Mouse (Mus musculus): ENCODE measurements around the gene Gm10720. TPM values are rescaled to one million over a fixed set of nuclear protein-coding genes. Genes with fewer than 3 reads are reported as not detected.
A peak's percentile ranks its signal among the peaks of the same experiment; 100 is the strongest.
"Not testable (repeated sequence)": the region's sequence is repeated elsewhere in the genome, so short reads cannot be mapped to it uniquely, and the experiment has no call there.

Gm10720 gene
- not detected in 2 replicates for polyA plus RNA-seq (2012; rRNA removed)

- not testable (repeated sequence) for H3K4me1 ChIP-seq (replicated peaks; ENCODE audit: control insufficient read depth, insufficient read depth, low read length)
Observed at GRCm38 (mm10) chr9:3015354-3015753, at the start of gene Gm10720. Gene Gm10720, plus strand, starts transcription at chr9:3015654.

GRCm38 (mm10) chr9:3000445-3000972 is 14.9 kb upstream of the Gm10720 start, which contains the start of gene Gm10722:
Gene Gm10722, plus strand, starts transcription at chr9:3000922.
- H3K4me3 ChIP-seq (ENCODE audit: control insufficient read depth, insufficient read depth, low read length); H3K27ac ChIP-seq (ENCODE audit: control insufficient read depth, insufficient read depth, low read length); H3K4me1 ChIP-seq (replicated peaks; ENCODE audit: control insufficient read depth, insufficient read depth, low read length); DNase-seq; H3K27me3 ChIP-seq (ENCODE audit: control insufficient read depth, insufficient read depth, low read length); H3K36me3 ChIP-seq (ENCODE audit: control insufficient read depth, insufficient read depth, low read length): not testable (repeated sequence)
- 76% methylated on average over 12 of the region's 12 CpGs for WGBS

More at GRCm38 (mm10) chr9:3015354-3015753, at the start of gene Gm10720:
- not testable (repeated sequence) for H3K27me3 ChIP-seq (ENCODE audit: control insufficient read depth, insufficient read depth, low read length); H3K4me3 ChIP-seq (ENCODE audit: control insufficient read depth, insufficient read depth, low read length); DNase-seq; H3K36me3 ChIP-seq (ENCODE audit: control insufficient read depth, insufficient read depth, low read length); H3K27ac ChIP-seq (ENCODE audit: control insufficient read depth, insufficient read depth, low read length)
- WGBS = 70% methylated on average over 5 of the region's 9 CpGs

GRCm38 (mm10) chr9:3001006-3001405 is 14.4 kb upstream of the Gm10720 start:
- not testable (repeated sequence) for H3K4me3 ChIP-seq (ENCODE audit: control insufficient read depth, insufficient read depth, low read length); H3K4me1 ChIP-seq (replicated peaks; ENCODE audit: control insufficient read depth, insufficient read depth, low read length); H3K27me3 ChIP-seq (ENCODE audit: control insufficient read depth, insufficient read depth, low read length); H3K36me3 ChIP-seq (ENCODE audit: control insufficient read depth, insufficient read depth, low read length); H3K27ac ChIP-seq (ENCODE audit: control insufficient read depth, insufficient read depth, low read length)
- DNase-seq = peak; percentile 5
- WGBS = 69% methylated on average over 8 of the region's 8 CpGs

GRCm38 (mm10) chr9:3001948-3002659 is 13.3 kb upstream of the Gm10720 start:
- not testable (repeated sequence) for H3K36me3 ChIP-seq (ENCODE audit: control insufficient read depth, insufficient read depth, low read length); H3K27ac ChIP-seq (ENCODE audit: control insufficient read depth, insufficient read depth, low read length); H3K4me3 ChIP-seq (ENCODE audit: control insufficient read depth, insufficient read depth, low read length); H3K4me1 ChIP-seq (replicated peaks; ENCODE audit: control insufficient read depth, insufficient read depth, low read length); H3K27me3 ChIP-seq (ENCODE audit: control insufficient read depth, insufficient read depth, low read length)
- DNase-seq = peak; percentile 98
- WGBS = 71% methylated on average over 9 of the region's 11 CpGs

- not testable (repeated sequence) for DNase-seq; H3K4me3 ChIP-seq (ENCODE audit: control insufficient read depth, insufficient read depth, low read length); H3K27ac ChIP-seq (ENCODE audit: control insufficient read depth, insufficient read depth, low read length); H3K36me3 ChIP-seq (ENCODE audit: control insufficient read depth, insufficient read depth, low read length); H3K4me1 ChIP-seq (replicated peaks; ENCODE audit: control insufficient read depth, insufficient read depth, low read length); H3K27me3 ChIP-seq (ENCODE audit: control insufficient read depth, insufficient read depth, low read length)
- 77% methylated on average over 6 of the region's 14 CpGs for WGBS
Observed at GRCm38 (mm10) chr9:3002794-3003396, 12.6 kb upstream of the Gm10720 start, which contains the start of gene Gm11168. Gene Gm11168, plus strand, starts transcription at chr9:3003346.

- H3K27me3 ChIP-seq (ENCODE audit: control insufficient read depth, insufficient read depth, low read length); H3K4me3 ChIP-seq (ENCODE audit: control insufficient read depth, insufficient read depth, low read length); H3K36me3 ChIP-seq (ENCODE audit: control insufficient read depth, insufficient read depth, low read length); H3K27ac ChIP-seq (ENCODE audit: control insufficient read depth, insufficient read depth, low read length); DNase-seq; H3K4me1 ChIP-seq (replicated peaks; ENCODE audit: control insufficient read depth, insufficient read depth, low read length): not testable (repeated sequence)
- 83% methylated on average over 1 of the region's 5 CpGs for WGBS
Observed at GRCm38 (mm10) chr9:3006179-3006578, 9.3 kb upstream of the Gm10720 start.

- DNase-seq = peak; percentile 83
- H3K27me3 ChIP-seq (ENCODE audit: control insufficient read depth, insufficient read depth, low read length); H3K36me3 ChIP-seq (ENCODE audit: control insufficient read depth, insufficient read depth, low read length); H3K27ac ChIP-seq (ENCODE audit: control insufficient read depth, insufficient read depth, low read length); H3K4me1 ChIP-seq (replicated peaks; ENCODE audit: control insufficient read depth, insufficient read depth, low read length); H3K4me3 ChIP-seq (ENCODE audit: control insufficient read depth, insufficient read depth, low read length): not testable (repeated sequence)
- 78% methylated on average over 8 of the region's 8 CpGs for WGBS
Observed at GRCm38 (mm10) chr9:3006636-3007035, 8.8 kb upstream of the Gm10720 start.

GRCm38 (mm10) chr9:3007272-3007671 is 8.2 kb upstream of the Gm10720 start:
- not testable (repeated sequence) for H3K36me3 ChIP-seq (ENCODE audit: control insufficient read depth, insufficient read depth, low read length); H3K4me3 ChIP-seq (ENCODE audit: control insufficient read depth, insufficient read depth, low read length); H3K4me1 ChIP-seq (replicated peaks; ENCODE audit: control insufficient read depth, insufficient read depth, low read length); H3K27ac ChIP-seq (ENCODE audit: control insufficient read depth, insufficient read depth, low read length); H3K27me3 ChIP-seq (ENCODE audit: control insufficient read depth, insufficient read depth, low read length); DNase-seq
- WGBS = 80% methylated on average over 8 of the region's 9 CpGs

GRCm38 (mm10) chr9:3009331-3009730 is 6.1 kb upstream of the Gm10720 start:
- not testable (repeated sequence) for H3K4me3 ChIP-seq (ENCODE audit: control insufficient read depth, insufficient read depth, low read length); H3K27me3 ChIP-seq (ENCODE audit: control insufficient read depth, insufficient read depth, low read length); H3K27ac ChIP-seq (ENCODE audit: control insufficient read depth, insufficient read depth, low read length); DNase-seq; H3K36me3 ChIP-seq (ENCODE audit: control insufficient read depth, insufficient read depth, low read length); H3K4me1 ChIP-seq (replicated peaks; ENCODE audit: control insufficient read depth, insufficient read depth, low read length)
- WGBS = no CpG with 5 or more reads among the region's 5 CpGs

- not testable (repeated sequence) for H3K4me1 ChIP-seq (replicated peaks; ENCODE audit: control insufficient read depth, insufficient read depth, low read length); H3K27ac ChIP-seq (ENCODE audit: control insufficient read depth, insufficient read depth, low read length); H3K36me3 ChIP-seq (ENCODE audit: control insufficient read depth, insufficient read depth, low read length); DNase-seq; H3K27me3 ChIP-seq (ENCODE audit: control insufficient read depth, insufficient read depth, low read length); H3K4me3 ChIP-seq (ENCODE audit: control insufficient read depth, insufficient read depth, low read length)
- WGBS = 84% methylated on average over 3 of the region's 7 CpGs
Observed at GRCm38 (mm10) chr9:3012054-3012621, 3.3 kb upstream of the Gm10720 start.
